ENCODE assay signal across 18 mouse cellular contexts in the genomic region with DNA sequence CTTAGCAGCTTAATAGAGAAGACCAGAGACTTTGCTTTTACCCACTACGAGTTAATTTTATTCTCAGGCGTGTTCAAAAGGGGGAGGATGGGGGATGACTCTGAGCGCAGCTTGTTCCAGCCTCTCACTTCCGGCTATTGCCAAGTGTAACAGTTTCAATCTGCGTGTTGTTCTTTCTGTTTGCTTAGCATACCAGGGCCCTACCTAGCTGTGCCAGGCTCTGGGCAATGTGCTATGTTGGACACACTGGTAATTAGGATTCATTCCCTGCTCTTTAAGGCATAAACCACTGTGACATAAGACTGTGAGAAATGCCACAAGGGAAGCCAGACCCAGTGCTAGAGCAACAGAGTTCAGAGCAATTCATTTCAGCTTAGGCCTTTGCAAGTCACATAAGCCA. TPM values are rescaled to one million over a fixed set of nuclear protein-coding genes. Genes with fewer than 3 reads are reported as not detected.
DNase-seq lines count a peak whose midpoint lies in the region; ATAC-seq and TF ChIP-seq lines count a peak whose summit lies in the region.
"Had no signal": no experiment of that assay in that cellular context is flagged by ENCODE, and none has a peak within 500 bp of the region (broad histone marks: within the 10 kb centered on the region; RNA-seq: fewer than 3 reads in every experiment).

No protein-coding gene starts in this region.

- H3K4me2 ChIP-seq in kidney, postnatal 0 days (ENCODE audit: low read length) = no peak overlapping the region
- H3K4me2 ChIP-seq: embryonic facial prominence, embryonic 12.5 days; hindbrain, embryonic 13.5 days; lung, embryonic 14.5 days; neural tube, embryonic 12.5 days had no signal

- no peaks in the 10 kb centered on the region for H3K9me3 ChIP-seq in kidney, postnatal 0 days (replicated peaks; ENCODE audit: low read length)
- H3K9me3 ChIP-seq: embryonic facial prominence, embryonic 12.5 days; forebrain, embryonic 10.5 days; hindbrain, embryonic 13.5 days; neural tube, embryonic 12.5 days had no signal

- H3K27me3 ChIP-seq in kidney, postnatal 0 days (ENCODE audit: insufficient read depth, low read length) = no peaks in the 10 kb centered on the region
- H3K27me3 ChIP-seq: embryonic facial prominence, embryonic 12.5 days; hindbrain, embryonic 13.5 days; neural tube, embryonic 12.5 days had no signal

- peak; percentile 88 for ATAC-seq in frontal cortex, adult (ENCODE audit: low TSS enrichment)
- no peak for ATAC-seq in kidney, postnatal 0 days (replicated peaks; ENCODE audit: low FRiP score, low read depth)

- no peak overlapping the region for H3K9ac ChIP-seq in kidney, postnatal 0 days (ENCODE audit: low read depth, low read length)
- H3K9ac ChIP-seq: embryonic facial prominence, embryonic 12.5 days; hindbrain, embryonic 13.5 days; lung, embryonic 14.5 days; neural tube, embryonic 12.5 days had no signal

- 84% methylated on average over 5 of the region's 5 CpGs for WGBS in kidney, postnatal 0 days

- no peak overlapping the region for H3K4me3 ChIP-seq in kidney, postnatal 0 days (replicated peaks; ENCODE audit: low read depth, low read length)
- H3K4me3 ChIP-seq: embryonic facial prominence, embryonic 12.5 days; forebrain, embryonic 10.5 days; hindbrain, embryonic 13.5 days; neural tube, embryonic 12.5 days had no signal

- peaks cover 24% of the 10 kb centered on the region for H3K36me3 ChIP-seq in kidney, postnatal 0 days (ENCODE audit: insufficient read depth, low read length)

- no peaks in the 10 kb centered on the region for H3K4me1 ChIP-seq in kidney, postnatal 0 days (replicated peaks; ENCODE audit: insufficient read depth, low read length)
- H3K4me1 ChIP-seq: embryonic facial prominence, embryonic 12.5 days; forebrain, embryonic 10.5 days; hindbrain, embryonic 13.5 days; neural tube, embryonic 12.5 days had no signal

- TF ChIP-seq CTCF in kidney, postnatal 0 days (IDR thresholded peaks at IDR 0.05; ENCODE audit: low read depth) = no peak

- no peak for DNase-seq in frontal cortex, postnatal 25 days (ENCODE audit: low spot score in 2 of 2)
- DNase-seq in kidney, postnatal 0 days (ENCODE audit: low spot score) = no peak
- DNase-seq in kidney, postnatal 10 days = no peak
- peak; percentile 35 for DNase-seq in MN1 (ENCODE audit: low spot score)
- peak; percentile 27 to 42 for DNase-seq in layer of hippocampus, postnatal 25 days (ENCODE audit: extremely low spot score in 1 of 2, low spot score in 1 of 2)
- no peak for DNase-seq in thymus, postnatal 14 days
- no peak for DNase-seq in spleen, postnatal 10 days (ENCODE audit: low spot score in 2 of 2)
- DNase-seq: adrenal gland, postnatal 10 days; cerebellum, postnatal 25 days; kidney, adult 11 months; liver; lung, embryonic 14.5 days; midbrain, embryonic 14.5 days had no signal

- H3K27ac ChIP-seq in kidney, postnatal 0 days = 0 out of 2 replicates have a peak overlapping the region, but pooled peaks have one; percentile 8
- H3K27ac ChIP-seq: embryonic facial prominence, embryonic 12.5 days; forebrain, embryonic 10.5 days; hindbrain, embryonic 13.5 days; neural tube, embryonic 12.5 days had no signal

RNA-seq across cellular contexts. Expression of a gene that starts 16.2 kb away (rescaled TPM):
- polyA plus RNA-seq in kidney, postnatal 0 days (2015; fragmentation: Nextera tagmentation; extraction: Ambion mirVana) = 30.0 and 32.7 TPM in 2 replicates
- total RNA-seq in layer of hippocampus, postnatal 25 days (2021) = 10 to 100 TPM; 29.8 to 37.8 TPM

RNA-seq across cellular contexts. Expression of a gene that starts 49.9 kb away (rescaled TPM):
- 61.1 and 65.6 TPM in 2 replicates for polyA plus RNA-seq in kidney, postnatal 0 days (2015; fragmentation: Nextera tagmentation; extraction: Ambion mirVana)
- 100 to 1,000 TPM; 180 to 211 TPM for total RNA-seq in layer of hippocampus, postnatal 25 days (2021)

Comparison
In these comparisons a context has a peak if more than half of its experiments do, and no peak if none do; other contexts are left out.
1. DNase-seq: peak in MN1 (single experiment) and layer of hippocampus, postnatal 25 days (2 of 2); none in frontal cortex, postnatal 25 days (0 of 2), kidney, postnatal 0 days (single experiment), kidney, postnatal 10 days (single experiment), thymus, postnatal 14 days (single experiment) and spleen, postnatal 10 days (0 of 2).